Comparison of ENCODE assay signal across 19 mouse cellular contexts in the genomic region with DNA sequence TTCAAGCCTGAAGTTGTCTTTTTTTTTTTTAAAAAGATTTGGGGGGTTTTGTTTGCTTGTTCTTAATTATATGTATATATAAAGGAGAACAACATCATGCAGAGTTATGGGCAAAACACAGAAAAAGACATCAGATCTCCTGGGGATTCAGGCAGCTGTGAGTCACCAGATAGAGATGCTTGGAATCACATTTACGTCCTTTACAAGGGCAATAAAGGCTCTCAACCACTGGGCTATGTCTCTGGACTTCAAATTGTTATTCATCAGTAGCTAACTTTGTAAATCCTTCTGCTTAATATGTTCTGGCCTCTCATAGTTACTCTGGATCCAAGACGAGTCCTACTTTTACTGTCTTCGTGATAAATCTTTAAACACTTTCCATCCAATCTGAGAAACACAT.
"Had no signal": no experiment of that assay in that cellular context is flagged by ENCODE, and none has a peak within 500 bp of the region (broad histone marks: within the 10 kb centered on the region; RNA-seq: fewer than 3 reads in every experiment).

No protein-coding gene starts in this region.

- H3K27ac ChIP-seq: limb, embryonic 12.5 days; liver, embryonic 13.5 days; midbrain, embryonic 12.5 days; midbrain, embryonic 15.5 days; neural tube, embryonic 12.5 days; neural tube, embryonic 15.5 days; stomach, embryonic 15.5 days had no signal

- H3K4me2 ChIP-seq: limb, embryonic 12.5 days; liver, embryonic 13.5 days; midbrain, embryonic 12.5 days; midbrain, embryonic 15.5 days; neural tube, embryonic 12.5 days; neural tube, embryonic 15.5 days; stomach, embryonic 15.5 days had no signal

- H3K9ac ChIP-seq: limb, embryonic 12.5 days; liver, embryonic 13.5 days; midbrain, embryonic 12.5 days; midbrain, embryonic 15.5 days; neural tube, embryonic 12.5 days; neural tube, embryonic 15.5 days; stomach, embryonic 15.5 days had no signal

- H3K4me3 ChIP-seq: limb, embryonic 12.5 days; liver, embryonic 13.5 days; midbrain, embryonic 12.5 days; midbrain, embryonic 15.5 days; neural tube, embryonic 12.5 days; neural tube, embryonic 15.5 days; stomach, embryonic 15.5 days had no signal

- H3K4me1 ChIP-seq: liver, embryonic 13.5 days; midbrain, embryonic 12.5 days; neural tube, embryonic 12.5 days; neural tube, embryonic 15.5 days; stomach, embryonic 15.5 days had no signal

- DNase-seq: kidney, adult 11 months; kidney, adult 8-10 months; kidney, postnatal 4 days; liver, embryonic 13.5 days; lung, adult 2 months; lung, postnatal 14 days; lung, postnatal 4 days; right cerebral cortex, adult 18-20 months; right cerebral cortex, postnatal 14 days; right cerebral cortex, postnatal 4 days; spleen, adult 18-20 months; thymus, adult 18-20 months; thymus, postnatal 36 days had no signal

- H3K27me3 ChIP-seq: limb, embryonic 12.5 days; liver, embryonic 13.5 days; midbrain, embryonic 12.5 days; midbrain, embryonic 15.5 days; neural tube, embryonic 12.5 days; neural tube, embryonic 15.5 days; stomach, embryonic 15.5 days had no signal

- H3K36me3 ChIP-seq: limb, embryonic 12.5 days; liver, embryonic 13.5 days; midbrain, embryonic 12.5 days; midbrain, embryonic 15.5 days; neural tube, embryonic 12.5 days; neural tube, embryonic 15.5 days; stomach, embryonic 15.5 days had no signal

- H3K9me3 ChIP-seq: limb, embryonic 12.5 days; liver, embryonic 13.5 days; midbrain, embryonic 12.5 days; midbrain, embryonic 15.5 days; neural tube, embryonic 12.5 days; neural tube, embryonic 15.5 days; stomach, embryonic 15.5 days had no signal

- ATAC-seq: midbrain, embryonic 15.5 days had no signal
